Mouse (Mus musculus) cerebellum, adult 11-12 months (tissue): ENCODE measurements around the gene Gse1.

Experiments
- DNase-seq: peaks from one replicate; pipeline ENCODE4 v3.0.0; 2022

Gse1 gene

GRCm38 (mm10) chr8:120563348-120563724 lies 335.1 kb downstream of the Gse1 start:
- DNase-seq, result peak; percentile 46

- DNase-seq, result peak; percentile 82
Observed at GRCm38 (mm10) chr8:120563851-120564837, 335.9 kb downstream of the Gse1 start.

DNA sequence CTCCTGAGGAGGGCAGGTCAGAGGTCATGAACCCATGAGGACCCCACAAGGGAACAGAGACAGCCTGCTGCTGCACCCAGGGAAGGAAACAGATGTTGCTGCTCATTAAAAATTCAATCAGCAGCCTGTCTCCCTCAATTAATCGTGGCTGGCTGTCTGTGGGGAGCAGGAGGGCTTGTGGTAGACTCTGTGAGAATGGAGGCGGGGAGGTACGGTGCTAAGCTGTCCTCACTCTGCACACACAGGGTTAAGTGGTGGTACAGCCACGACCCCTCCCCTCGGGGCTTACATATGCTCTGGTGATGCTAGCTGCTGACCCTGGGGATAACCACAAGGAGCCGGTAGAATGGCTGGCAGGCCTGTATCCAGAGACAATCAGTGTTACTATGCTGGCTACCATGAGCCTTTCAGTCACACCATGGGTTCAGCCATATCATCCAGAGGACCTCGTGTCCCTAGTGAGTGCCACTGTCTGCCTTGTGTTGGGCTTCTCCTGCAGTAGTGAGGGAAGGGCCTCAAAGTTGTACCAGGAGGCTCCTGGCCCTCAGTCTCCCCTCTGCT lies 337.0 kb downstream of the Gse1 start:
- no peak for DNase-seq

DNA sequence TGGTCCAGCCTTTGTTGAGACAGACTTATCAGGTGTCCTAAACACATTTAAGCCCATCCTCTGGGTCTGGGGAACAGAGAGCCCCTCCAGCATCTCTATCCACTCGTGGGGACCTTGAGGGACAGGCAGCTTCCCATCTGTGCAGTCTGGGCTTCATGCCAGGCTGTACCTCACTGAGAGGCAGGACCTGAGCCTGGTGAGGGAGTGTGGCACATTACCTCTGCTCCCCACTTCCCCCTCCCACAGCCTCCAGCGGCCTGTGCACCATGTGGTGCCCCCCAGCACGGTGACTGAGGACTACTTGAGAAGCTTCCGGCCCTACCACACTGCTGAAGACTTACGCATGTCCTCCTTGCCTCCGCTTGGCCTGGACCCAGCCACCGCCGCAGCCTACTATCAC lies 338.4 kb downstream of the Gse1 start:
- DNase-seq, result peak; percentile 78

DNA sequence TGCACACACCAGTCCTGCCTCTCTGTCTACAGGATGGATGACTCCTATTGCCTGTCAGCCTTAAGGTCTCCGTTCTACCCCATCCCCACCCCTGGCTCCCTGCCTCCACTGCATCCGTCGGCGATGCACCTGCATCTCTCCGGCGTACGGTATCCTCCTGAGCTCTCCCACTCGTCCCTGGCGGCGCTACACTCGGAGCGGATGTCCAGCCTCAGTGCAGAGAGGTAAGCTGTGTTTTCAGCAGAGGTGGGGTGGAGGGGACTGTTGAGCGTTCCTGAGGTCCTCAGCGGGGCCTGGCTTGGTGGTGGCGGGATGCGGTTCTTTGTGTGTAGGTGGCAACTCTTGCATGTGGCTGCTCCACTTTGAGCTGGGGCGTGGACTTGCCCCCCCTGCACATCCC lies 339.5 kb downstream of the Gse1 start:
- DNase-seq, result no peak

GRCm38 (mm10) chr8:120568164-120568798 lies 340.0 kb downstream of the Gse1 start:
- no peak for DNase-seq

- no peak for DNase-seq
Observed at GRCm38 (mm10) chr8:120569123-120569522, 340.9 kb downstream of the Gse1 start.

DNA sequence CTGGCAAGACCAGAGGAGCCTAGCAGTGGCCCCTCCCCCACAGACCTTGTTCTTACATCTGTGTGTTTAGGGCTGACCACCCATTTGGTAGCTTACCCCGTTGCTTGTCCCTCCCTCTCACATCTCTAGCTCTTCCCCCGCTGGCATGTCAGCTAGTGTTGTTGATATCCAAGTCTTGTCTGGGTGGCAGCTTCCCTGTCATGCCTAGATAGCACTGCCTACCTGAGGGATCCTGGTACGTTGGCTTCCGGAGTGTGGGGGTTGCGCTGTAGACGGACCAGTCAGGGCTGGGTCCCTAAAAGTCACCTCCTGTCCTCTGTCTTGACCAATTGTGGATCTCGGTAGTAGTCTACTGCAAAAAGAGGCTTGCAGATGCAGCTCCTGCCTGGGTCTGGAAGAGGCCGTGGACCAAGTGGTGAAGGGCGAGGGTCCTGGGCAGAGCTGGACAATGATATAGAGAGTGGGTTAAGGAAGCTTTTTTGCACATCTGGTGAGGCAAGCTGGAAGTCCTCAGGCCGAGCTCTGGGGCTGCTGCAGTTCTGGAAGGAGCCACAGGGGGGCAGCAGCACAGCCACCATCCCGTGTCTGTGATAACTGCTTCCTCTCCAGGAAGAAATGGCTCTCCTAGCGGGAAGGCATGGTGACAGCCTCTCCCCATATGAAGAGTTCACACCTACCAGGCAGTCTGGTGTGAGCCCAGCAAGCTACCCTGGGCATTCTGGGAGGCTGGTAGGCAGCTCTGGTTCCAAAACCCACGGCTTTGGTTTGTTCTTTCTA lies 341.9 kb downstream of the Gse1 start:
- peak; percentile 73 for DNase-seq

GRCm38 (mm10) chr8:120571561-120571960 lies 343.3 kb downstream of the Gse1 start:
- DNase-seq, result no peak

DNA sequence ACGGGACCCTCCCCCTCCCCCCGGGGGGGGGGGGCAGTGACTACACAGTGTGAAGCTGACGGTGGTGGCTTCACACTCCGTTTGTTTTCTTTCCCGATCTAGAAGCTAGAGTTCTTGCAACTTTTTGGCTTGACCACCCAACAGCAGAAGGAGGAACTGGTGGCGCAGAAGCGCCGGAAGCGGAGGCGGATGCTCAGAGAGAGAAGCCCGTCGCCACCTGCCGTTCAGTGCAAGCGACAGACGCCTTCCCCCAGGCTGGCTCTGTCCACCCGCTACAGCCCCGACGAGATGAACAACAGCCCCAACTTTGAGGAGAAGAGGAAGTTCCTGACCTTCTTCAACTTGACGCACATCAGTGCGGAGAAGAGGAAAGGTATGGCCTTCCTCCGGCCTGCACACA lies 344.3 kb downstream of the Gse1 start:
- DNase-seq, result peak; percentile 71

GRCm38 (mm10) chr8:120573866-120574265 lies 345.6 kb downstream of the Gse1 start:
- DNase-seq, result no peak

GRCm38 (mm10) chr8:120574941-120575340 lies 346.7 kb downstream of the Gse1 start:
- no peak for DNase-seq

- DNase-seq, result no peak
Observed at GRCm38 (mm10) chr8:120575801-120576200, 347.5 kb downstream of the Gse1 start.

GRCm38 (mm10) chr8:120577821-120578220 lies 349.6 kb downstream of the Gse1 start:
- DNase-seq, result no peak

DNA sequence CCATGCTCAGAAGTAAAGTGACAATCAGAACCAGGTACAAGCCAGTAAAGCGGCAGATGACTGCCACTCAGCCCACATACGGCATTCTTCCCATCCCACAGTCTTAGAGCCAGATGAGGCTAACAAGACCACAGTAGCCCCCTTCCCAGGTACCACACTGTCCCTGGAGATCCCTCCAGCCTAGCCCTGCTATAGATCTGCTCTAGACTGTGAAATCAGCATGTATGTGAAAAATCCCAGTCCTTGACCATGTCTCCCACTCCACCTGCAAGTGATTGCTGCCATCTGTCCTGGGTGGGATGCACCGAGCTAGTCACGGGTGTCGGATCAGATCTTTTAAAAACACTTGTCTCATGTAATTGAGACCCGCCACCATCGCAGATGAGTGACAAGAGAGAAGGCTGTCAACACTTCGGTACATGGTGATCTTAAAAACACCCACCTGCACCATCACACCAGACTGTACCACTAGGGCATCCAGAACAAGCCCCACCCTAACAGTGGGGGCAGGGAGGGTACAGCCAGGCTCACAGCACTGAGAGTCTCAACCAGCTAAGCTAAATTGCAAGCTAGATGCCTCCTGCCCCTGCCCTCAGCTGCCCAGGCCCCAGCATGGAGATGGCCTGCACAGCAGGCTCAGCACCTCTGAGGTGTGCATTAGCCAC lies 352.2 kb downstream of the Gse1 start:
- peak; percentile 23 for DNase-seq

DNA sequence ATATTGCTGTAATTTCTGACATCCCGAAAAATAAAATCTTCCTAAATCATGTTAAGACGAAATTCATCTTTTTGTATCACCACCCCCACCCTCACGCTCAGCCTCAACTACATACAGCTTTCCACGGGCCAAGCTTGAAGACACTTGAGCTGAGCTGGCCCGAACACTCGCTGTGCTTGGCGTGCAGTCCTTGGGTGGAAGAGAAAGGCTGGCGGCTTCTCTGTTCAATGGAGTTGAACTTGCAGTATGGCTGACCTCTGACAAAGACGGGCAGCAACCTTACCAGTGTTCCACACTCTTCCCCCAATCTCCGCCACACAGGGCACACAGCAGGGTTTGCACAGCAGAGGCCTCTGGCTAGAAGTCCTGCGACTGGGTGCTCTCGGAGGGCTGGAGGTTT lies 353.1 kb downstream of the Gse1 start:
- DNase-seq, result no peak

- DNase-seq, result peak; percentile 34
Observed at GRCm38 (mm10) chr8:120581811-120582210, 353.6 kb downstream of the Gse1 start.

DNA sequence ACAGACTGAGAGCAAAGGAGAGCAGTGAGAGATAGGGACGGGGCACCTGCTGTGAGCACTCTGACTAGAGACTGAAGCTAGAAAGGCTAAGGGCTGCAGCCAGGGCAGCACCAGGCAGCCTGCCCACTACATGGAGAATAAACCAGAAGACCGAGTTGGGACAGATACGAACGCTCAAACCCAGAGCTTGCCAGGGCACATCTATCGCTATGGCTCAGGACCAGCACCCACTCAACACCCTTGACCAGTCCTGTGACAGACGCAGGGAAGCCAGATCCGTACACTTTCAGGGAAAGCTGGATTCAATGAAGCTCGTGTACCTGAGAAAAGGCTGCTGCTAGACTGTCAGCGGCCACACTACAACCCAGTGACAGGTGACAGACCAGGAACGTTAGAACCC lies 357.3 kb downstream of the Gse1 start:
- DNase-seq, result peak; percentile 17

GRCm38 (mm10) chr8:120588908-120589771 lies 360.9 kb downstream of the Gse1 start, which contains the start of gene Gins2:
TSS of gene Gins2 (minus strand) at chr8:120589304.
- DNase-seq, result peak; percentile 100

GRCm38 (mm10) chr8:120589921-120590320 lies 361.7 kb downstream of the Gse1 start:
- peak; percentile 77 for DNase-seq

- no peak for DNase-seq
Observed at GRCm38 (mm10) chr8:120591587-120592292, 363.5 kb downstream of the Gse1 start.
